Mouse (Mus musculus): Measurements from ENCODE around the gene Tmem94. TPM values are rescaled to one million over a fixed set of nuclear protein-coding genes. Genes with fewer than 3 reads are reported as not detected.

The Tmem94 gene
- polyA plus RNA-seq, 1 experiment from 2014 or later, result 25.0 TPM

- no peak overlapping the region for H3K4me2 ChIP-seq (replicated peaks)
Observed at GRCm38 (mm10) chr11:115834033-115834432, 68.8 kb downstream of the Tmem94 start.

GRCm38 (mm10) chr11:115836656-115837395 is 71.6 kb downstream of the Tmem94 start:
- Histone ChIP-seq H3K27me3 (0 out of 2 replicates have a peak, but pooled peaks cover 4% of the 10 kb centered on the region), H3K36me3 (no peaks in the 10 kb centered on the region), H3K9ac (no peak overlapping the region), H3K27ac (replicated peaks) (no peak overlapping the region), H3K4me3 (replicated peaks) (no peak overlapping the region), H3K4me2 (replicated peaks) (no peak overlapping the region), H3K9me3 (replicated peaks) (no peaks in the 10 kb centered on the region), H3K4me1 (peaks cover 50% of the 10 kb centered on the region)
- ATAC-seq (ENCODE audit: insufficient number of reproducible peaks, low FRiP score, low TSS enrichment, low read depth), result no peak
- 46% methylated on average over 11 of the region's 11 CpGs for WGBS

More at GRCm38 (mm10) chr11:115834033-115834432, 68.8 kb downstream of the Tmem94 start:
- peaks cover 24% of the 10 kb centered on the region for H3K27me3 ChIP-seq
- H3K9me3 ChIP-seq (replicated peaks), result no peaks in the 10 kb centered on the region
- no peak overlapping the region for H3K4me3 ChIP-seq (replicated peaks)
- H3K27ac ChIP-seq (replicated peaks), result no peak overlapping the region
- no peak overlapping the region for H3K9ac ChIP-seq
- 62% methylated on average over 6 of the region's 6 CpGs for WGBS
- no peak for ATAC-seq (ENCODE audit: insufficient number of reproducible peaks, low FRiP score, low TSS enrichment, low read depth)
- H3K36me3 ChIP-seq, result no peaks in the 10 kb centered on the region
- peaks cover 54% of the 10 kb centered on the region for H3K4me1 ChIP-seq

- 84% methylated on average over 22 of the region's 22 CpGs for WGBS
- no peaks in the 10 kb centered on the region for H3K36me3 ChIP-seq
- ATAC-seq (ENCODE audit: insufficient number of reproducible peaks, low FRiP score, low TSS enrichment, low read depth), result no peak
- 0 out of 2 replicates have a peak, but pooled peaks cover 4% of the 10 kb centered on the region for H3K27me3 ChIP-seq
- H3K4me1 ChIP-seq, result peaks cover 50% of the 10 kb centered on the region
- H3K9ac ChIP-seq, result no peak overlapping the region
- no peak overlapping the region for H3K4me3 ChIP-seq (replicated peaks)
- H3K4me2 ChIP-seq (replicated peaks), result no peak overlapping the region
- H3K27ac ChIP-seq (replicated peaks), result no peak overlapping the region
- no peaks in the 10 kb centered on the region for H3K9me3 ChIP-seq (replicated peaks)
Observed at GRCm38 (mm10) chr11:115837606-115838345, 72.5 kb downstream of the Tmem94 start.

GRCm38 (mm10) chr11:115838895-115839311 is 73.7 kb downstream of the Tmem94 start:
- H3K36me3 ChIP-seq, result no peaks in the 10 kb centered on the region
- H3K4me2 ChIP-seq (replicated peaks), result no peak overlapping the region
- no peaks in the 10 kb centered on the region for H3K9me3 ChIP-seq (replicated peaks)
- H3K9ac ChIP-seq, result no peak overlapping the region
- H3K27ac ChIP-seq (replicated peaks), result 0 out of 2 replicates have a peak overlapping the region, but pooled peaks have one; percentile 60
- 26% methylated on average over 4 of the region's 4 CpGs for WGBS
- H3K27me3 ChIP-seq, result 0 out of 2 replicates have a peak, but pooled peaks cover 4% of the 10 kb centered on the region
- ATAC-seq (ENCODE audit: insufficient number of reproducible peaks, low FRiP score, low TSS enrichment, low read depth), result peak; percentile 44; the same call in 1 of the 2 replicates
- H3K4me1 ChIP-seq, result peaks cover 39% of the 10 kb centered on the region
- no peak overlapping the region for H3K4me3 ChIP-seq (replicated peaks)

- Histone ChIP-seq H3K4me3 (replicated peaks) (no peak overlapping the region), H3K27ac (replicated peaks) (no peak overlapping the region; the same call in 1 of the 2 replicates), H3K4me1 (peaks cover 35% of the 10 kb centered on the region), H3K9me3 (replicated peaks) (no peaks in the 10 kb centered on the region), H3K36me3 (no peaks in the 10 kb centered on the region), H3K27me3 (0 out of 2 replicates have a peak, but pooled peaks cover 4% of the 10 kb centered on the region), H3K4me2 (replicated peaks) (no peak overlapping the region), H3K9ac (no peak overlapping the region)
- 63% methylated on average over 3 of the region's 3 CpGs for WGBS
- ATAC-seq (ENCODE audit: insufficient number of reproducible peaks, low FRiP score, low TSS enrichment, low read depth), result no peak
Observed at GRCm38 (mm10) chr11:115839732-115840131, 74.5 kb downstream of the Tmem94 start.

- WGBS, result 84% methylated on average over 6 of the region's 6 CpGs
- H3K9ac ChIP-seq, result no peak overlapping the region
- ATAC-seq (ENCODE audit: insufficient number of reproducible peaks, low FRiP score, low TSS enrichment, low read depth), result no peak
- H3K4me1 ChIP-seq, result peaks cover 35% of the 10 kb centered on the region
- no peaks in the 10 kb centered on the region for H3K9me3 ChIP-seq (replicated peaks)
- H3K27me3 ChIP-seq, result 0 out of 2 replicates have a peak, but pooled peaks cover 3% of the 10 kb centered on the region
- H3K4me2 ChIP-seq (replicated peaks), result no peak overlapping the region
- H3K27ac ChIP-seq (replicated peaks), result no peak overlapping the region
- no peak overlapping the region for H3K4me3 ChIP-seq (replicated peaks)
- peaks cover 9% of the 10 kb centered on the region; the same call in 1 of the 2 replicates for H3K36me3 ChIP-seq
Observed at GRCm38 (mm10) chr11:115841044-115841443, 75.8 kb downstream of the Tmem94 start.

GRCm38 (mm10) chr11:115841961-115842550 is 76.8 kb downstream of the Tmem94 start:
- 19% methylated on average over 6 of the region's 6 CpGs for WGBS
- no peak for ATAC-seq (ENCODE audit: insufficient number of reproducible peaks, low FRiP score, low TSS enrichment, low read depth)
- no peak overlapping the region for H3K9ac ChIP-seq
- no peak overlapping the region for H3K4me3 ChIP-seq (replicated peaks)
- no peak overlapping the region for H3K4me2 ChIP-seq (replicated peaks)
- H3K27me3 ChIP-seq, result no peaks in the 10 kb centered on the region
- H3K9me3 ChIP-seq (replicated peaks), result no peaks in the 10 kb centered on the region
- H3K4me1 ChIP-seq, result peaks cover 32% of the 10 kb centered on the region
- H3K27ac ChIP-seq (replicated peaks), result peak overlapping the region; percentile 60
- peaks cover 9% of the 10 kb centered on the region; the same call in 1 of the 2 replicates for H3K36me3 ChIP-seq

- WGBS, result 75% methylated on average over 13 of the region's 14 CpGs
- no peaks in the 10 kb centered on the region for H3K27me3 ChIP-seq
- H3K4me3 ChIP-seq (replicated peaks), result no peak overlapping the region
- H3K4me2 ChIP-seq (replicated peaks), result no peak overlapping the region
- H3K27ac ChIP-seq (replicated peaks), result no peak overlapping the region
- H3K4me1 ChIP-seq, result peaks cover 29% of the 10 kb centered on the region
- H3K36me3 ChIP-seq, result peaks cover 9% of the 10 kb centered on the region; the same call in 1 of the 2 replicates
- H3K9me3 ChIP-seq (replicated peaks), result no peaks in the 10 kb centered on the region
- no peak overlapping the region for H3K9ac ChIP-seq
- ATAC-seq (ENCODE audit: insufficient number of reproducible peaks, low FRiP score, low TSS enrichment, low read depth), result 0 out of 2 replicates have a peak, but pooled peaks have one; percentile 5
Observed at GRCm38 (mm10) chr11:115843141-115843890, 78.1 kb downstream of the Tmem94 start.

GRCm38 (mm10) chr11:115843891-115844239 is 78.6 kb downstream of the Tmem94 start:
- H3K4me3 ChIP-seq (replicated peaks), result no peak overlapping the region
- 0 out of 2 replicates have a peak, but pooled peaks have one; percentile 22 for ATAC-seq (ENCODE audit: insufficient number of reproducible peaks, low FRiP score, low TSS enrichment, low read depth)
- no peak overlapping the region for H3K9ac ChIP-seq
- WGBS, result 81% methylated on average over 5 of the region's 5 CpGs
- no peaks in the 10 kb centered on the region for H3K27me3 ChIP-seq
- H3K36me3 ChIP-seq, result peaks cover 9% of the 10 kb centered on the region; the same call in 1 of the 2 replicates
- peaks cover 24% of the 10 kb centered on the region for H3K4me1 ChIP-seq
- no peak overlapping the region for H3K27ac ChIP-seq (replicated peaks)
- H3K9me3 ChIP-seq (replicated peaks), result no peaks in the 10 kb centered on the region
- no peak overlapping the region for H3K4me2 ChIP-seq (replicated peaks)

- Histone ChIP-seq H3K27me3 (no peaks in the 10 kb centered on the region), H3K27ac (replicated peaks) (no peak overlapping the region), H3K4me1 (peaks cover 20% of the 10 kb centered on the region), H3K36me3 (peaks cover 9% of the 10 kb centered on the region; the same call in 1 of the 2 replicates), H3K9me3 (replicated peaks) (no peaks in the 10 kb centered on the region), H3K4me3 (replicated peaks) (no peak overlapping the region), H3K4me2 (replicated peaks) (no peak overlapping the region), H3K9ac (no peak overlapping the region)
- 56% methylated on average over 8 of the region's 8 CpGs for WGBS
- ATAC-seq (ENCODE audit: insufficient number of reproducible peaks, low FRiP score, low TSS enrichment, low read depth), result 0 out of 2 replicates have a peak, but pooled peaks have one; percentile 62
Observed at GRCm38 (mm10) chr11:115844240-115844639, 79.0 kb downstream of the Tmem94 start.

Data from embryonic facial prominence, embryonic 15.5 days (tissue).